Mouse (Mus musculus): ENCODE measurements around the gene Cbarp.

Gene Cbarp

DNA sequence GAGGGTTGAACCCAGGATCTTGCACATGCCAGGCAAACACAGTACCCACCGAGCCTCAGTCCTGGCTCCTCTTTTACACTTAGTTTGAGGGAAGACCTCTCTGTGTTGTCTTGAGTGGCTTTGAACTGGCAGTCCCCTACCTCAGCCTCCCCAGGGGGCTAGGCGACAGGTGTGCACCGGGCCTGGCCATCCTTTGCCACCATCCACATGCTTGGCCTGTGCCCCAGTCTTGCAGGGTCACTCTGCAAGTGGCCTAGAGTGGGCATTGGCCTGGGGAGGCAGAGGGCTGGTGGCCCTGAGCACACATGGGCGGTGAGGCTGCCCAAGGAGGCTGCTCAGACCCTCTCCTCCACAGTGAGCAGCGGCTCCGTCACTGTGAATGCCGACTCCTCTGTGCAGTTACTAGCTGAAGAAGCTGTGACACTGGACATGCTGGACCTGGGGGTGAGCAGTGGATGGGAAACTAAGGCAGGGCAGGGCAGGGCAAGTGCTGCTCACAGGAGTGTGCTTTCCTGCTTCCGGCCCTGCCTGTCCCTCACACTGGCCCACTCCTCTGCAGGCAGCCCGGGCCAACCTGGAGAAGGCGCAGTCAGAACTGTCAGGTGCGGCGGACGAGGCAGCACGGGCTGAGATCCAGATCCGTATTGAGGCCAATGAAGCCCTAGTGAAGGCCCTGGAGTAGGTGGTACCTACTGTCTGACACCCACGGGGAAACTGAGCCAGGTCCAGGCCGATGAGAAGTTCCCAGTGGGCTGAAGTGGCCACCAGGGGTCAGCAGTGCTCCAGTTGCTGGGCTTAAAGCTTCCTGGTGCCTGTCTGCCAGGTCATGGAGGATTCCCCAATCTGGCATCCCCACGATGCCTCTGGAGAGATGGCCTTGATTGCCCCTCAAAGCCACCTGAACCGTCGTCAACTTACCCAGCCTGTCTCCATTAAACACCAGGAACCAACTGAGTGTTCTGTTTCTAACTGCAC is 4.5 kb upstream of the Cbarp start:
- peak; percentile 65 for DNase-seq (ENCODE audit: low spot score)

DNA sequence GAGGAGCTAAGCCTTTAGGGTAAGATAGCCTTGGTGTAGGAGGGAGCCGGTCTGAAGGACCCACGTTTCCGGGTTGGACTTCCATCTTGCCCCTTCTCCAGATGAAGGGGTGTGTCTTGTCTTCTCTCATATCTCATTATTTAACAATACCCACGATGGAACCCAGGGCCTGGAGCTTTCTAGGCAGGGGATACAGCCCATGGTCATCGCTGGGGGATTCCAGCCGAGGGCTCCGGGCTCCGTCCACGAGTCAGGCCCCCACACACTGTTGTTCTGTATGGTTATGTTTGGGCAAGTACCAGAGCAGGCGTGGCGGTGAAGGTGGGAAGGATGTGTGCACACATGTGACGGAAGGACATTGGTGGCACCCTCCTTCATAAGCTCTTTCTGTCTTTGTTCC is 3.5 kb upstream of the Cbarp start:
- no peak for DNase-seq (ENCODE audit: low spot score)

DNA sequence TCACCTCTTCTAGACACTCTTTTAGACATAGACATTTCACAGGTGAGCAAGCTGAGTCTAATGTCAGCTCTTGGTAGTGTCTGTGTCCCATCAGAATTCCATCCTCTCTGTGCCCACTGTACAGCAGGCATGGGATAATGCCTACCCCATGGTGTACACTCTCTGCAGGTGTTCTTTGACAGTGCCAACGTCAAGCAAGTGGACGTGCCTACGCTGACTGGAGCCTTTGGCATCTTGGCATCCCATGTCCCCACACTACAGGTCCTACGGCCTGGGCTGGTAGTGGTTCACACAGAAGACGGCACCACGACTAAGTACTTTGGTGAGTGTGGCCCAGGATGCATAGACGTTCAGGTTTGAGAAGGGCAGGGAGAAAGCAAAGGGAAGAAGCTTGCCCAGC is 3.0 kb upstream of the Cbarp start:
- peak; percentile 1 for DNase-seq (ENCODE audit: low spot score)

DNA sequence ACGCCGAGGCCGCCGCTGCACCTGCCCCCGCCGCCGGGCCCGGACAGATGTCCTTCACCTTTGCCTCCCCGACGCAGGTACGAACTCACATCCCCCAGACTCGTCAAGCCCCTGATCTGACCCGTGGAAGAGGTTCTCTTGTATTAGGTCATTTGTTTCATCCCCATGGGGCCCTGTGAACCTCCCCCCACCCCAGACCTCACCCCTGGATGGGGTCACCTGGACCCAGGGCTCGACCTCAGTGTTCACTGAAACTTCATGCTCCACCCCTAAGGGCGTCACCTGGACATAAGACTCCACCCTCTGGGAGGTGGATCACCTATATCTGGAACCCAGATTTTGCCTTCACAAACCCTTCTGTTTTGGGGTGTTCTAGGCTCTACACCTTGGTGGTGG is 1.9 kb upstream of the Cbarp start:
- DNase-seq (ENCODE audit: low spot score): no peak

DNA sequence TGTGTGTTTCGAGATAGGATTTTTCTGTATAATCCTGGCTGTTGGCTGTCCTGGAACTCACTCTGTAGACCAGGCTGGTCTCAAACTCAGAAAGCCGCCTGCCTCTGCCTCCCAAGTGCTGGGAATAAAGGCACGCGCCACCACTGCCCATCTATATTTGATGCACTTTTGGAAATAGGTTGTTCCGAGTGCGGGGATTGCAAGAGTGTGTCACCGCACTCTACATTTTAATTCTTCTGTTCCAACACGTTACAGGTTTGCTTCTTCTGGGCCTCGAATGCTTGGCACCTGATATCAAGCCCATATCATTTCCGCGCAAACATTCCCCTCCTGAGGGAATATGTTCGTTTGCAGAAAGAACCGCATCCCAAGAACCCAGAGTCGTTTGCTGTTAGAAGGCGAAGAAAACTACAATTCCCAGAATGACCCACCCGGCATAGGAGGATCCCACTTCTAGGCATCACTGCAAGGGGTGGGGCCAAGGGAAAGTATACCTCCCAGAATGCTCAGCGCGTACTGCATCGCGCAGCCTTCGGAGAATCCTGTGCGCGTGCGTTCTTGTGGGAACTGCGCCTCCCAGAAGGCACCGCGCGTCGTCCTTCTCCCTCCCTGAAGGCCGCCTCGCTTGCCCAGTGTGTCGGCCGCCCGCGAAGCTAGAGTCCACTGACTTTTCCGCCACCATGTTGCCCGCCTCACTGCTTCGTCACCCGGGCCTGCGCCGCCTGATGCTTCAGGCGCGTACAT is 1.3 kb upstream of the Cbarp start:
- DNase-seq (ENCODE audit: low spot score): peak; percentile 92

DNA sequence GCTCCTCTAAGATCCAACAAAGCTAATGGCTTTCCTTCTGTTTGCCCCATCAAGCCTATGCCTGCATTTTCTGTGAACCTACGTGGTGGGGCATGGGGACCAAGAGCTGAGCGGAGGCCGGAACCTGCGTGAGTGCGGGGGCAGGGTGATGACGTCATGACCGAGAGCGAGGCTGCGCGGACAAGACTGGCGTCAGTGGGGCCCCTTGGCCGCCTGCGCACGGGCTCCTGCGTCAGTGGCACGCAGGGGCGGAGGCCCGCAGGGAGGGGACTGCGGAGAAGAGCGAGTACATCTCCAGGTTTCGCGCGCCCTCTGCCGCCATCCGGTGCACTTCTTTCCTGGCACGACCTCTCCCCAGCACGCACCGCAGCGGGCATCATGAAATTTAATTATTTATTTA is 608 bp upstream of the Cbarp start:
- peak; percentile 100 for DNase-seq (ENCODE audit: low spot score)

DNA sequence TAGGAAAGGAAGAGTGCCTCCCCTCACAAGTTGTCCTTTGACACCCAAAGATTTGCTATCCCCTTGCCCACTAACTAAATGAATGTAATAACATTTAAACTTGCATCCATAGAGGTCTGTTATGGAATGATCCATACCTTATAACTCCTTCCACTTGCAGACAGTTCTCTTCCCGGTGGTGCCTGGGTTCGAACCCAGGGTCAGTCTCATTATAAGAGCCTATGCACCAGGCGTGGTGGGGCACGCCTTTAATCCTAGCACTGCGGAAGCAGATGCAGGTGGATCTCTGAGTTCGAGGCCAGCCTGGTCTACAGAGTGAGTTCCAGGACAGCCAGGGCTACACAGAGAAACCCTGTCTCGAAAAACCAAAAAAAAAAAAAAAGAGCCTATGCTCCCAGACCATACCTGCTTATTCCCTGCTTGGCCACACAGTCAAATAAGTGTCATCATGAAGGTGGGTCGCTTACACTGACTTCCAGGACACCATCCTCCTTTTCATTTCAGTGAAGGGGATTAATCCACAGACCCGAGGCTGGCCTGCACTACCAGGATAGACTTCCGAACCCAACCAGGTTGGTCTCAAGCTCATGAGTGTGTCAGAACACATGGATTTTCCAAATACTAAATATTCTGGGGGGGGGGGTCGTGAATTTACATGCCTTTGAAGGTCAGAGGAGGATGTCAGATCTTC is 515 bp downstream of the Cbarp start:
- DNase-seq (ENCODE audit: low spot score): no peak

DNA sequence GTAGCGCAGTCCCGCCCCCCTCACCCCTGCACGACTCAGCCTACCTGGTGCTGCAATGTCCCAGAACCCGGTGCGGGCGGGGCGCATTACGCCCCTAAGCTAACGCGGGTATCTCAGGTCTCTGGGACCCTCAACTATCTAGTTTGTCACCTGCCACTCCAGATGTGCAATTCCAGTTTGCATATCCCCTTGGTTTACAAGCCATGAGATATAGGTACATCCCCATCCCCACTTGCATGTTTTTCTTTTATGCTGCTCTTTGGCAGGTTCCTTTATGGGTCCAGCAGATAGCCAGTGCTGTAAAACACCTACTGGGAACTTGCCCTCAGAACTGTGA is 1.2 kb downstream of the Cbarp start:
- DNase-seq (ENCODE audit: low spot score): no peak

DNA sequence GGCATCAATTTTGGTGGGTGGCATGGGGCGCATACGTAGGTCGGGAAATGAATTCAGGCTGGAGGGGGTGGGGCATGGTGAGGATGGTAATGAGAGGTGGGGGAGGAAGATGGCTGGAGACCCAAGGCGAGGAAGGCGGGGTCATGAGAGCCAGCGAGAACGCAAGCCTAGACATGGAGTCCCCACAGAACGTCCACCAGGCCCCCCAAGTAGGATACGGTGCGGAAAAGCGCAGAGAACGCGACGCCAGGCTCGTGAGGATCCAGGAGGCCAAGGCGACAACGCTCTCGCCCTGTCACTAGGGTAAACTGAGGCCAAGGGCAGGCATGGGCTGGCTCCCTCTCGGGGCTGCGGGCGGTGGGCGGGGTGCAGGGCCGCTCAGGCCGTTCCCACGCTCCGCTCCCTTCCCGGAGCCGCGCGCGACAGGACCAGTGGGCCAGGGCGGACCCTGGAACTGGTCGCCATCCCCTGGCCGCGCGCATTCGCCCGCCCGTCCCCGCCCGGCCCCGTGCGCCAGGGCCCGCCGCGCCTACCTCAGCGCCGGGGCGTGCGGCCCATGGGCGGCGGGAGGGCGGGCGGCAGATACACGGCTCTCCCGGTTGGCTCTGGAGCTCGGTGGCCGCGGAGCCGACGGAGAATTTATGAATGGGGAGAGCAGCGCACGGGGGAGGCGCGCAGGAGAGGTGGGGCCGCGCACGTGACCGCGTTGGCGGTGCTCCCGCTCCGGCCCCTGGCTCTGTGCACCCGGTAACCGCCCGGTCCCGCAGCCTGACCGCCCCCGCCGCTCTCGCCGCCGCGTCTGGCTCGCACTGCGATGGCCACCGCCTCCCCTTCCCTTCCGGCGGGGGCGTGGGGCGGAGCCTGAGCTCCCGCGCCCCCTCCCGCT is 1.8 kb downstream of the Cbarp start, which contains the start of gene Atp5d:
Gene Atp5d, plus strand, starts transcription at position 80 of the 886 bp plus-strand sequence.
- DNase-seq (ENCODE audit: low spot score): peak; percentile 45

DNA sequence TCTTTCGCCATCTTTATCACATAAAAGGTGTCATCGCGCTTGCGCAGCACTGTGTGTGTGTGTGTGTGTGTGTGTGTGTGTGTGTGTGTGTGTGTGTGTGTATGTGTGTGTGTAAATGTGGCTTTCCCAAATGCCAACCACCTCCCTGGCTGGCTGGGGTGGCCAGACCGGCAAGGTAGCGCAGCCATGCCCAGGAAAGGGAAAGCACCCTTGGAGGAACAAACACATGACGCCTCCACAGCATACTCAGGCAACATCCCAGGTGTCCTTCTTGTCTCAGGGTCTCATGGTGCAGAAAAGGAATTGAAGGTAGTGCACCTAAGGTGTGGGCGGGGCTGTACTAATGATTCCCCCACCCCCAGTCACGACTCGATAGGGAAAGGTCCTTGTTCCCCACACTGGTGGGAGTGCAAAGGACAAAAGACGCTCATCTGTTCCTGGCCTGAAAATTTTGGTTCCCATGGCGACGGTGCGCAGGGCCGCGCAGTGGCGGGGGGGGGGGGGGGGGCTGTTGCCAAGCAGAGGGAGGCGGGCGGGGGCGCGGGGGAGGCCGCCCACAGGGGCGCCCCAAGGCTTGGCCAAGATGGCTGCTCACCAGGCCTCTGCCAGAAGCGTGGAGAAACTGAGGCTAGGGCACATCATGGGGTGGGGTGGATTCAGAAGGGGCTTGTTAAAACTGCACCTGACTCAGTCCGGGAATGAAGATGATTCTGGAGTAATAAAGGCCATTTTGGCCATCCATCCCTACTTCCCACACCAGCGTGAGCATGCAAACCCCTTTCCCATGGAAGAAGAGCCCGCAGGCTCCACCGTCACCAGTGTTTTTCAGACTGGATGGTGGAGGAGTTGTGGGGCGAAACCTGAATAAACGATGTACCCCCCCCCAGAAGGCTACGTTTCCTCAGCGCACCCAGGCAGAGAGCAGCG is 2.7 kb downstream of the Cbarp start:
- no peak for DNase-seq (ENCODE audit: low spot score)

DNA sequence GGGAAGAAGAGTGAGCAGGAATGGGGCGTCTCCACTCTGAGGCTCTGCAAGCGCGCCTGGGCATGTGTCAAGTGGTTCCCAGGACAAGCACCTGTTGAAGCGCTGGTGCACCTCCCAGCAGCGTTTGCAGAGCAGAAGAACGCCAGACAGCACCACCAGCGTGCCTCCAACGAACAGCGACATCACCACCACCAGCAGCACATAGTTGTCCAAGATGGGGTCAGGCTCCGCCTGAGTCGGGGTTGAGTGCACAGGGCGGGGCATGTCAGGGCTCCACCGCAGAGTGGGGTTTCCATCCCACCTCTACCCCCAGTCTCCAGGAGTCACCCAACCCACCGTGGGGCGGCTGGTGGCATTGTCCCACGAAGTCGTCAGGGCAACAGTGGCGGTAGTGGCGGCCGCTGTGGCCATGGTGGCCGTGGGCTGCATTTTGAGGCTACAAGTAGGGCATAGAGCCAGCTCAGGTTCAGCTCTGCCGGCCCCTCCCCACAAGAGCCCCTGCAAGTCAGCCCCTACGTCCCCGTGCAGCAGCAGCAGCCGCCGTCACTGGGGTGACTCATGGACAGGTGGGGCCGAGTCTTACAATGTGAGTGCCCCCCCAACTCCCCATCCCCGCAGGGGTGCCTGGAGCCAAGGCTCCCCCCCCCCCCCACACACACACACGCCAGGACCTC is 3.5 kb downstream of the Cbarp start:
- DNase-seq (ENCODE audit: low spot score): peak; percentile 73

DNA sequence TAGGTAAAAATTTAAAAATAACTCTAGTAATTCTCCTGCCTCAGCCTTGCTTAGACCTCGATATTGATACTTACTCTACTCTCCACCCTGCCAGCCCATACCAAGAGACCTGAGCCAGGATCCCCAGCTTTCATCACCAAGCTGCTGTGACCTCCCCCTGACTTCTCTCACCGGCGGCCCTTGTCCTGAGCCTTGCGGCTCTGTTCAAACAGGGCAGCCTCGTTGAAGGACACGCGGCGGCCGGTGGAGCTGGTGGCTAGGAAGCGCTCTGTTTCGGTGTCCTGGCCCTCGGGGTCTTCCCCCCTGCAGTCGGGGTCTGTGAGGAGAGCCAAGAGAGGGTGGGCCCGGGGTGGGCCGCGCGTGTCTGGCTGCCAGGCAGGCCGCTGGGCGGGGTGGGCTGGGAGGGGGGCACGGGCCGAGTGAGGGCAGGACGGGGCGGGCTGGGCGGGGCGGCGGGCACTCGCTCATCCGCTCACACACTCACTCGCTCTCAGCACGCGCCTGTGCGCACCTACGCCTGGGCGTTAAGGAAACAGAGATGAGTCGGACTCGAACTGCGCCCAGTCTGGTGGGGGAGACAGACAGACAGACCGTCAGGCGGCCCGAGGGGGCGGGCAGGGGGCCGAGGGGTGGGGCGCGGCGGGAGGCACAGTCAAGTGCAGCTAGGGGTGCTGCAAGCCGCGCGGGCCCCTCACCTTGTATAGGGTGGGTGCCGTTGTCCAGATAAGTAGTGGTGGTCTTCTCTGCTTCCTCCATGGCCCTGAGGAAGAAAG is 4.3 kb downstream of the Cbarp start:
- DNase-seq (ENCODE audit: low spot score): no peak

DNA sequence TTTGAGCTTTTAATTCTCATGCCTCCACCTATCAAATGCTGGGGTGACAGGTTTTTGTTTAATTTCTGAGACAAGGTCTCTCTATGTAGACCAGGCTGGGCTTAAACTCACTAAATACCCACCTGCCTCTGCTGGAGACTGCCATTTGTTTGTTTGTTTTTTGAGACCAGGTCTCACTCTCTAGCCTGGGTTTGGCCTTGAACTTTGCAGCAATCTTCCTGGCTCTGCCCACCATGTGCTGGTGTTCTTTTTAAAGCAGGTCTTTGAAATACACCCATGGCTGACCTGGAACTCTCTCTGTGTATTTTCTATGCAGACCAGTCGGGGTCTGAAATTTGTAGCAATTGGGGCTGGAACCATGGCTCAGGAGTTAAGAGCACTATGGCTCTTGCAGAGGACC is 5.0 kb downstream of the Cbarp start:
- no peak for DNase-seq (ENCODE audit: low spot score)

DNA sequence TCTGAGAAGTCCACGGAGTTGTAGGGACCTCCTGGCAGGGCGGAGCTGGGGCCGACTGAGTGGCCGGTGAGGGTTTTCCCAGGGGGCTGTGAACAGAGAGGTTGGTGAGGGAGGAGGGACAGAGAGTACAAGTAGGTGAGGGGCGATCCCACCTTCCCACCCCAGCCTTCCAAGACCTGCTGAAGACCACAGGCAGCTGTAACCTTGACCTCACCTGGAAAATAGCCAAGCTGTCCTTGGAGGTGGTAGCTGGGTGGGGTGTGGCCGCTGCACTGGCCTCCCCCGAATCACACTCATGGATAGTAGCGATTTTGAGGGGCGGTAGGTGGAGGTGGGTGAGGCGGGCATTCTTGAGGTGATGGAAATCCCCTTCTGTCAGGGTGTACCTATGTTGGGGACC is 5.5 kb downstream of the Cbarp start:
- DNase-seq (ENCODE audit: low spot score): no peak

DNA sequence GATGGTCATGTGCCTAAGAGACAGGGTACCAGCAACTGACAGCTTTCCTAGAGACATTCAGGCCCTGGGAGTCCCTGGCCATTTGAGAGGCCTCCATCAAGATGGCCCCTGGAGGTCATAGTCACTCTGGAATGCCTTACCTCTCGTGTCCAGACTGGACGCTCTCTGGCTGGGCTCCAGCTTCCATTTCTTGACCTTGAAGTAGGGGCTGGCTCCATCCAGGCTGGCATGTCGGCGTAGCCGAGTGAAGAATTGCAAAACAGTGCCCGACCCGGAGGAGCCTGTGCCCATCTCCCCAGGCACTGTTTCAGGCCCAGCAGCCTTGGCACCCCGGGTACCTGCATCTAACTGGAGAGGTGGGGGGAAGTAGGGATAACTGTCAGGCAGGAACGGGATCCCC is 6.2 kb downstream of the Cbarp start:
- no peak for DNase-seq (ENCODE audit: low spot score)

DNA sequence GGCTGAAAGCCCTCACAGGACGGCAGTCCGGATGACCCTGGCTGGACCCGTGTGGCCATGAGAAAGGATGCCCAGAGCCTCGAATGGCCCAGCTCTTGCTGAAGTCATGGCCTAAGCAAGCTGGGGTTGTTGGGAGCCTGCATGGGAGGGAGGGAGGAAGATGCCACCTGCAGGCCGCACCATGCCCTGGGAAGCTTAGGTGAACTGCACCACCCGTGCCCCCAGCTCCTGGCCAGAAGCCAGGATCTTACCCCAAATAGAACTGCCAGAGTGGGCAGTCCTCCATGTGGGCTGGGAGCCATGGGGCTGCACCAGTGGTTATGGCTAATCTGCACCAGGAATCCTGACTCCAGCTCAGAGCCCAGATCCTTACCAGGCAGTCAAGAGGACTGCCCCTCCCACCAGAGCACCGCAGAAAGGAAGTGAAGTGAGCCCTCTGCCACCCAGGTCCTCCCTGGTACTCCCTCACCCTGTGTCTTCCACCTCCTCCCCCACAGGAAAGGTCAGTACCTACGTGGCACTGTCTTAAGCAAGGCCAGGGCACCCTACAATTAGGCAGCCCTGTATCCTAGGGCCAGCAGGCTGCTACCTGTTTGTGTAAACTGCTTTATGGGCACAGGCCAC is 7.3 kb downstream of the Cbarp start:
- DNase-seq (ENCODE audit: low spot score): no peak

DNA sequence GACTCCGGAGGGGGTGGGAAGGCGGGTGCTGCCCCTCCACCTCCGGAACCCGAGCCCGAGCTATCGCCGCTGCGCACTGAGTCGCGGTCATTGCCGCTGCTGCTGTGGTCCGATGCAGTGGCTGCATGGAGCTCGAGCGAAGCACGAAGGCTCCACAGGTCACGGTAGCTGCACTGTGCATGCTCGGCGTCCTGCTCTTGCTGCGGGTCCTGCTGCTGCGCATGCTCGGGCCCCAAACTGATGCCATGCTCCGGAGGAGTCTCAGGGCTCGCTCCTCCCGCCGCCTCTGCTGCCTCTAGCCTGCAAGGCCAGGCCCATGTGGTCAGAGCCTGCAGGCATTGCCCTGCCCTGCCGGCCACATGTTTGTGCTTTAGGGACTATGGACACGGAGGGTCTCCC is 8.7 kb downstream of the Cbarp start:
- no peak for DNase-seq (ENCODE audit: low spot score)

DNA sequence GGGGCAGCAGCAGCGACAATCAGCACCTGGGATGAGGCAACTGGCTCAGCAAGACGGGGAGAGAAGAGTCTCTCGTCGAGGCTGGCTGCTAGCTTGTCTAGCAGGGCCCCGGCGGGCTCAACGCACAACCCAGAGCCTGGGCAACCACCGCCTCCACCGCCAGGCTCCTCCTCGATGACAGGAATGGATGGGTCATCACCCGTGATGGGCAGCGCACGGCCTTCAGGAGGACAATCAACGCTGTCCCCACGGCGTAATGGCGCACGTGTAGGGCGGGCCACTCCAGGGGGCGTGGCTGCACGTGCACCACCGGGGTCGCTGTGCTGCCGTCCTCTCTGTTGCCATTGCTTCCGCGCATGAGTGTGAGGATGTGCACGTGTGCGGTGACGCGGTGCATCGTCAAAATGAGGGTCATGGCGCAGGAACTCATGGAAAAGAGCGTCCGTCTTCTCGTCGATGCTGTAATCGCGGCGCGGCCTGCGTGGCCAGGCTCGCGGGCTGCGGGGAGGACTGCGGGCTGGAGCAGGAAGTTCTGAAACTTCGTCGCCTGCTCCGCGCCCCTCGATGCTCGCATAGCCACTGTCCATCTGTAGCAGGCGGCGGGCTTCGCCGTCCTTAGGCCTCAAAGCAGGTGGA is 9.2 kb downstream of the Cbarp start:
- DNase-seq (ENCODE audit: low spot score): no peak

All from T-cell, adult 2 months (primary cell).